Mouse (Mus musculus) megakaryocyte-erythroid progenitor cell, adult 5-6 weeks (primary cell): Measurements from ENCODE around the gene Mpdu1. TPM values are rescaled to one million over a fixed set of nuclear protein-coding genes. Genes with fewer than 3 reads are reported as not detected.

Experiments
- total RNA-seq, 2 experiments: library from RNA; stranded (forward) in 1 of 2; stranded (reverse) in 1 of 2; fragments of 200-1000, 215-1000 nt in 1 of 2; fragments of >200 nt in 1 of 2; fragmentation: Nextera tagmentation in 1 of 2; gene quantifications; 2 replicates each; pipeline ENCODE4 v1.2.3; 2014 to 2017

The Mpdu1 gene
- total RNA-seq, 2 experiments from 2014 or later, result 40.6 to 58.3 TPM

Other genes starting within 250 kb of the Mpdu1 start
Only the 30 nearest of the 34 such genes appear.
- gene Dnah2, start 113.5 kb downstream of the Mpdu1 start, total RNA-seq (2014; fragmentation: Nextera tagmentation), result not detected in 2 replicates
- gene Dnah2, start 113.5 kb downstream of the Mpdu1 start, total RNA-seq (2017), result not detected in 2 replicates
- gene Efnb3, start 102.4 kb downstream of the Mpdu1 start, total RNA-seq (2014; fragmentation: Nextera tagmentation), result 1.3 and 3.0 TPM in 2 replicates
- 0.50 and 0.52 TPM in 2 replicates for gene Efnb3, start 102.4 kb downstream of the Mpdu1 start, total RNA-seq (2017)
- 36.5 and 51.0 TPM in 2 replicates for gene Wrap53, start 82.4 kb downstream of the Mpdu1 start, total RNA-seq (2014; fragmentation: Nextera tagmentation)
- gene Wrap53, start 82.4 kb downstream of the Mpdu1 start, total RNA-seq (2017), result 9.6 and 14.5 TPM in 2 replicates
- 286 and 348 TPM in 2 replicates for gene Trp53, start 82.3 kb downstream of the Mpdu1 start, total RNA-seq (2014; fragmentation: Nextera tagmentation)
- gene Trp53, start 82.3 kb downstream of the Mpdu1 start, total RNA-seq (2017), result 59.0 and 109 TPM in 2 replicates
- 291 and 408 TPM in 2 replicates for gene Atp1b2, start 56.7 kb downstream of the Mpdu1 start, total RNA-seq (2014; fragmentation: Nextera tagmentation)
- gene Atp1b2, start 56.7 kb downstream of the Mpdu1 start, total RNA-seq (2017), result 32.8 and 68.9 TPM in 2 replicates
- gene Shbg, start 44.7 kb downstream of the Mpdu1 start, total RNA-seq (2014; fragmentation: Nextera tagmentation), result not detected in 2 replicates
- gene Shbg, start 44.7 kb downstream of the Mpdu1 start, total RNA-seq (2017), result not detected in 2 replicates
- not detected in 2 replicates for gene Sat2, start 40.6 kb downstream of the Mpdu1 start, total RNA-seq (2014; fragmentation: Nextera tagmentation)
- not detected in 2 replicates for gene Sat2, start 40.6 kb downstream of the Mpdu1 start, total RNA-seq (2017)
- gene Fxr2, start 29.7 kb downstream of the Mpdu1 start, total RNA-seq (2014; fragmentation: Nextera tagmentation), result 67.4 and 83.1 TPM in 2 replicates
- gene Fxr2, start 29.7 kb downstream of the Mpdu1 start, total RNA-seq (2017), result 36.4 and 45.6 TPM in 2 replicates
- gene Sox15, start 7.3 kb downstream of the Mpdu1 start, total RNA-seq (2014; fragmentation: Nextera tagmentation), result 0.45 TPM in 1 of 2 replicates, not detected in the other
- not detected in 2 replicates for gene Sox15, start 7.3 kb downstream of the Mpdu1 start, total RNA-seq (2017)
- gene Cd68, start 3.5 kb upstream of the Mpdu1 start, total RNA-seq (2014; fragmentation: Nextera tagmentation), result 5.1 and 6.3 TPM in 2 replicates
- gene Cd68, start 3.5 kb upstream of the Mpdu1 start, total RNA-seq (2017), result 3.4 and 6.5 TPM in 2 replicates
- 918 and 983 TPM in 2 replicates for gene Eif4a1, start 9.8 kb upstream of the Mpdu1 start, total RNA-seq (2014; fragmentation: Nextera tagmentation)
- 973 and 1,155 TPM in 2 replicates for gene Eif4a1, start 9.8 kb upstream of the Mpdu1 start, total RNA-seq (2017)
- gene Senp3, start 19.4 kb upstream of the Mpdu1 start, total RNA-seq (2014; fragmentation: Nextera tagmentation), result 96.1 and 117 TPM in 2 replicates
- 98.4 and 120 TPM in 2 replicates for gene Senp3, start 19.4 kb upstream of the Mpdu1 start, total RNA-seq (2017)
- 5.0 and 6.5 TPM in 2 replicates for gene Tnfsf13, start 23.1 kb upstream of the Mpdu1 start, total RNA-seq (2014; fragmentation: Nextera tagmentation)
- gene Tnfsf13, start 23.1 kb upstream of the Mpdu1 start, total RNA-seq (2017), result 11.7 and 23.0 TPM in 2 replicates
- gene Tnfsf12, start 33.2 kb upstream of the Mpdu1 start, total RNA-seq (2014; fragmentation: Nextera tagmentation), result 4.7 TPM in 1 of 2 replicates, not detected in the other
- 0.47 TPM in 1 of 2 replicates, not detected in the other for gene Tnfsf12, start 33.2 kb upstream of the Mpdu1 start, total RNA-seq (2017)
- gene Tnfsfm13, start 33.5 kb upstream of the Mpdu1 start, total RNA-seq (2014; fragmentation: Nextera tagmentation), result 0.20 TPM in 1 of 2 replicates, not detected in the other
- gene Tnfsfm13, start 33.5 kb upstream of the Mpdu1 start, total RNA-seq (2017), result 0.80 and 1.4 TPM in 2 replicates
- gene Polr2a, start 96.0 kb upstream of the Mpdu1 start, total RNA-seq (2014; fragmentation: Nextera tagmentation), result 106 TPM in 2 replicates
- gene Polr2a, start 96.0 kb upstream of the Mpdu1 start, total RNA-seq (2017), result 11.9 and 26.6 TPM in 2 replicates
- not detected in 2 replicates for gene Slc35g3, start 99.3 kb upstream of the Mpdu1 start, total RNA-seq (2014; fragmentation: Nextera tagmentation)
- not detected in 2 replicates for gene Slc35g3, start 99.3 kb upstream of the Mpdu1 start, total RNA-seq (2017)
- 2.8 and 4.0 TPM in 2 replicates for gene Zbtb4, start 103.3 kb upstream of the Mpdu1 start, total RNA-seq (2014; fragmentation: Nextera tagmentation)
- gene Zbtb4, start 103.3 kb upstream of the Mpdu1 start, total RNA-seq (2017), result 1.1 and 2.1 TPM in 2 replicates
- 2.3 TPM in 1 of 2 replicates, not detected in the other for gene Chrnb1, start 133.3 kb upstream of the Mpdu1 start, total RNA-seq (2014; fragmentation: Nextera tagmentation)
- 0.28 and 1.9 TPM in 2 replicates for gene Chrnb1, start 133.3 kb upstream of the Mpdu1 start, total RNA-seq (2017)
- 0.57 and 0.63 TPM in 2 replicates for gene Fgf11, start 139.2 kb upstream of the Mpdu1 start, total RNA-seq (2014; fragmentation: Nextera tagmentation)
- 2.3 TPM in 1 of 2 replicates, not detected in the other for gene Fgf11, start 139.2 kb upstream of the Mpdu1 start, total RNA-seq (2017)
- not detected in 2 replicates for gene Tmem102, start 143.0 kb upstream of the Mpdu1 start, total RNA-seq (2014; fragmentation: Nextera tagmentation)
- not detected in 2 replicates for gene Tmem102, start 143.0 kb upstream of the Mpdu1 start, total RNA-seq (2017)
- not detected in 2 replicates for gene Gm39566, start 152.7 kb upstream of the Mpdu1 start, total RNA-seq (2014; fragmentation: Nextera tagmentation)
- not detected in 2 replicates for gene Gm39566, start 152.7 kb upstream of the Mpdu1 start, total RNA-seq (2017)
- not detected in 2 replicates for gene Spem2, start 155.8 kb upstream of the Mpdu1 start, total RNA-seq (2014; fragmentation: Nextera tagmentation)
- gene Spem2, start 155.8 kb upstream of the Mpdu1 start, total RNA-seq (2017), result not detected in 2 replicates
- not detected in 2 replicates for gene Spem1, start 159.5 kb upstream of the Mpdu1 start, total RNA-seq (2014; fragmentation: Nextera tagmentation)
- gene Spem1, start 159.5 kb upstream of the Mpdu1 start, total RNA-seq (2017), result not detected in 2 replicates
- 7.9 and 8.3 TPM in 2 replicates for gene Nlgn2, start 175.1 kb upstream of the Mpdu1 start, total RNA-seq (2014; fragmentation: Nextera tagmentation)
- gene Nlgn2, start 175.1 kb upstream of the Mpdu1 start, total RNA-seq (2017), result 2.9 and 3.8 TPM in 2 replicates
- gene Tmem256, start 175.9 kb upstream of the Mpdu1 start, total RNA-seq (2014; fragmentation: Nextera tagmentation), result 166 and 210 TPM in 2 replicates
- gene Tmem256, start 175.9 kb upstream of the Mpdu1 start, total RNA-seq (2017), result 64.8 and 66.7 TPM in 2 replicates
- 54.7 and 61.3 TPM in 2 replicates for gene Plscr3, start 183.7 kb upstream of the Mpdu1 start, total RNA-seq (2014; fragmentation: Nextera tagmentation)
- gene Plscr3, start 183.7 kb upstream of the Mpdu1 start, total RNA-seq (2017), result 14.5 and 14.8 TPM in 2 replicates
- gene Tnk1, start 196.1 kb upstream of the Mpdu1 start, total RNA-seq (2014; fragmentation: Nextera tagmentation), result 0.48 TPM in 1 of 2 replicates, not detected in the other
- 0.34 TPM in 1 of 2 replicates, not detected in the other for gene Tnk1, start 196.1 kb upstream of the Mpdu1 start, total RNA-seq (2017)
- gene Tmem95, start 215.4 kb upstream of the Mpdu1 start, total RNA-seq (2014; fragmentation: Nextera tagmentation), result not detected in 2 replicates
- gene Tmem95, start 215.4 kb upstream of the Mpdu1 start, total RNA-seq (2017), result not detected in 2 replicates
- 0.54 and 0.79 TPM in 2 replicates for gene Kctd11, start 218.8 kb upstream of the Mpdu1 start, total RNA-seq (2014; fragmentation: Nextera tagmentation)
- 1.3 TPM in 1 of 2 replicates, not detected in the other for gene Kctd11, start 218.8 kb upstream of the Mpdu1 start, total RNA-seq (2017)